Mouse (Mus musculus) layer of hippocampus, adult 11-12 months (tissue): ENCODE measurements around the gene Slc25a34.

Source experiments
- DNase-seq: peaks from one replicate; pipeline ENCODE4 v3.0.0; 2022; ENCODE audit warnings: low spot score

Slc25a34 gene

GRCm38 (mm10) chr4:141643118-141643855 is 19.7 kb upstream of the Slc25a34 start:
- DNase-seq, result peak; percentile 87

GRCm38 (mm10) chr4:141641961-141642811 is 18.6 kb upstream of the Slc25a34 start:
- no peak for DNase-seq

- DNase-seq, result no peak
These were observed 17.7 kb upstream of the Slc25a34 start for GRCm38 (mm10) chr4:141641353-141641771.

GRCm38 (mm10) chr4:141639474-141639873 is 15.9 kb upstream of the Slc25a34 start:
- no peak for DNase-seq

- no peak for DNase-seq
These were observed 13.1 kb upstream of the Slc25a34 start for GRCm38 (mm10) chr4:141636693-141637092.

GRCm38 (mm10) chr4:141635991-141636390 is 12.4 kb upstream of the Slc25a34 start:
- no peak for DNase-seq

GRCm38 (mm10) chr4:141632111-141632873 is 8.7 kb upstream of the Slc25a34 start:
- no peak for DNase-seq

- no peak for DNase-seq
These were observed 7.6 kb upstream of the Slc25a34 start for GRCm38 (mm10) chr4:141631250-141631649.

GRCm38 (mm10) chr4:141630021-141630420 is 6.4 kb upstream of the Slc25a34 start:
- no peak for DNase-seq

GRCm38 (mm10) chr4:141628661-141629060 is 5.0 kb upstream of the Slc25a34 start:
- no peak for DNase-seq

- no peak for DNase-seq
These were observed 3.9 kb upstream of the Slc25a34 start for GRCm38 (mm10) chr4:141627502-141627901.

- DNase-seq, result no peak
These were observed 2.3 kb upstream of the Slc25a34 start for GRCm38 (mm10) chr4:141625774-141626550.

- no peak for DNase-seq
These were observed 1.6 kb upstream of the Slc25a34 start for GRCm38 (mm10) chr4:141624983-141625773.

GRCm38 (mm10) chr4:141624134-141624533 is 513 bp upstream of the Slc25a34 start:
- DNase-seq, result no peak

- no peak for DNase-seq
These were observed 584 bp downstream of the Slc25a34 start for GRCm38 (mm10) chr4:141623037-141623436.

GRCm38 (mm10) chr4:141622580-141622979 is 1.0 kb downstream of the Slc25a34 start:
- DNase-seq, result no peak

- no peak for DNase-seq
These were observed 1.5 kb downstream of the Slc25a34 start for GRCm38 (mm10) chr4:141622091-141622490.

GRCm38 (mm10) chr4:141621297-141621696 is 2.3 kb downstream of the Slc25a34 start:
- DNase-seq, result no peak

GRCm38 (mm10) chr4:141619299-141619883 is 4.2 kb downstream of the Slc25a34 start:
- DNase-seq, result no peak

GRCm38 (mm10) chr4:141618565-141619243 is 4.9 kb downstream of the Slc25a34 start, which contains the start of gene Tmem82:
Gene Tmem82 (minus strand): TSS chr4:141618633.
- no peak for DNase-seq
